Mouse (Mus musculus): ENCODE measurements around the gene Tpt1.
A peak's percentile ranks its signal among the peaks of the same experiment; 100 is the strongest.
"Not testable (repeated sequence)": the region's sequence is repeated elsewhere in the genome, so short reads cannot be mapped to it uniquely, and the experiment has no call there.

Gene Tpt1

GRCm38 (mm10) chr14:75844111-75844695 lies 690 bp upstream of the Tpt1 start:
- DNase-seq (ENCODE audit: low read depth), result no peak

GRCm38 (mm10) chr14:75845698-75846115 lies 814 bp downstream of the Tpt1 start:
- peak; percentile 96 for DNase-seq (ENCODE audit: low read depth)

- DNase-seq (ENCODE audit: low read depth), result no peak
These were observed 2.8 kb downstream of the Tpt1 start for GRCm38 (mm10) chr14:75847669-75848068.

GRCm38 (mm10) chr14:75848482-75848881 lies 3.6 kb downstream of the Tpt1 start:
- DNase-seq (ENCODE audit: low read depth), result no peak

- peak; percentile 42 for DNase-seq (ENCODE audit: low read depth)
These were observed 4.3 kb downstream of the Tpt1 start for GRCm38 (mm10) chr14:75849236-75849635.

GRCm38 (mm10) chr14:75849842-75850568 lies 5.1 kb downstream of the Tpt1 start:
- peak; percentile 30 for DNase-seq (ENCODE audit: low read depth)

GRCm38 (mm10) chr14:75850819-75851218 lies 5.9 kb downstream of the Tpt1 start:
- DNase-seq (ENCODE audit: low read depth), result peak; percentile 25

- DNase-seq (ENCODE audit: low read depth), result no peak
These were observed 7.1 kb downstream of the Tpt1 start for GRCm38 (mm10) chr14:75852016-75852415.

- DNase-seq (ENCODE audit: low read depth), result no peak
These were observed 10.5 kb downstream of the Tpt1 start for GRCm38 (mm10) chr14:75855263-75855992.

GRCm38 (mm10) chr14:75858181-75858580 lies 13.3 kb downstream of the Tpt1 start:
- no peak for DNase-seq (ENCODE audit: low read depth)

- DNase-seq (ENCODE audit: low read depth), result no peak
These were observed 14.7 kb downstream of the Tpt1 start for GRCm38 (mm10) chr14:75859619-75860018.

- no peak for DNase-seq (ENCODE audit: low read depth)
These were observed 17.8 kb downstream of the Tpt1 start for GRCm38 (mm10) chr14:75862701-75863100.

GRCm38 (mm10) chr14:75863549-75864409 lies 18.9 kb downstream of the Tpt1 start:
- DNase-seq (ENCODE audit: low read depth), result no peak

- DNase-seq (ENCODE audit: low read depth), result no peak
These were observed 21.9 kb downstream of the Tpt1 start for GRCm38 (mm10) chr14:75866706-75867333.

- not testable (repeated sequence) for DNase-seq (ENCODE audit: low read depth)
These were observed 23.1 kb downstream of the Tpt1 start for GRCm38 (mm10) chr14:75868028-75868427.

- DNase-seq (ENCODE audit: low read depth), result no peak
These were observed 25.0 kb downstream of the Tpt1 start for GRCm38 (mm10) chr14:75869769-75870363.

- DNase-seq (ENCODE audit: low read depth), result peak; percentile 49
These were observed 25.7 kb downstream of the Tpt1 start for GRCm38 (mm10) chr14:75870631-75871030.

GRCm38 (mm10) chr14:75871111-75871510 lies 26.2 kb downstream of the Tpt1 start:
- DNase-seq (ENCODE audit: low read depth), result no peak

GRCm38 (mm10) chr14:75871750-75872149 lies 26.9 kb downstream of the Tpt1 start:
- no peak for DNase-seq (ENCODE audit: low read depth)

GRCm38 (mm10) chr14:75873612-75874011 lies 28.7 kb downstream of the Tpt1 start:
- DNase-seq (ENCODE audit: low read depth), result no peak

All from induced T-regulatory cell, adult 2 months (primary cell).